Mouse (Mus musculus) lung, postnatal 14 days (tissue): ENCODE data around the gene Smchd1.
"Not testable (repeated sequence)": the region's sequence is repeated elsewhere in the genome, so short reads cannot be mapped to it uniquely, and the experiment has no call there.

Experiments
- DNase-seq: peaks from one replicate; pipeline ENCODE4 v3.0.0; 2021

Gene Smchd1

GRCm38 (mm10) chr17:71444126-71444525, 31.0 kb downstream of the Smchd1 start:
- DNase-seq, result no peak

GRCm38 (mm10) chr17:71443273-71443672, 31.9 kb downstream of the Smchd1 start:
- DNase-seq, result no peak

GRCm38 (mm10) chr17:71422502-71422901, 52.6 kb downstream of the Smchd1 start:
- DNase-seq, result not testable (repeated sequence)

GRCm38 (mm10) chr17:71419448-71419847, 55.7 kb downstream of the Smchd1 start:
- DNase-seq, result not testable (repeated sequence)

- DNase-seq, result no peak
Observed at GRCm38 (mm10) chr17:71417008-71417407, 58.1 kb downstream of the Smchd1 start.

- no peak for DNase-seq
Observed at GRCm38 (mm10) chr17:71387401-71387800, 87.7 kb downstream of the Smchd1 start.

GRCm38 (mm10) chr17:71380346-71380745, 94.8 kb downstream of the Smchd1 start:
- no peak for DNase-seq

GRCm38 (mm10) chr17:71377901-71378300, 97.2 kb downstream of the Smchd1 start:
- no peak for DNase-seq

- DNase-seq, result no peak
Observed at GRCm38 (mm10) chr17:71355526-71355925, 119.6 kb downstream of the Smchd1 start.

GRCm38 (mm10) chr17:71354205-71354604, 120.9 kb downstream of the Smchd1 start:
- no peak for DNase-seq

- DNase-seq, result no peak
Observed at GRCm38 (mm10) chr17:71348188-71348587, 127.0 kb downstream of the Smchd1 start.

GRCm38 (mm10) chr17:71342006-71342405, 133.1 kb downstream of the Smchd1 start:
- DNase-seq, result no peak

- no peak for DNase-seq
Observed at GRCm38 (mm10) chr17:71338627-71339026, 136.5 kb downstream of the Smchd1 start.

GRCm38 (mm10) chr17:71337546-71337945, 137.6 kb downstream of the Smchd1 start:
- DNase-seq, result no peak

GRCm38 (mm10) chr17:71336421-71336820, 138.7 kb downstream of the Smchd1 start:
- no peak for DNase-seq

- DNase-seq, result no peak
Observed at GRCm38 (mm10) chr17:71332298-71332697, 142.8 kb downstream of the Smchd1 start.

GRCm38 (mm10) chr17:71320731-71321130, 154.4 kb downstream of the Smchd1 start:
- not testable (repeated sequence) for DNase-seq

- DNase-seq, result no peak
Observed at GRCm38 (mm10) chr17:71319361-71319760, 155.8 kb downstream of the Smchd1 start.

GRCm38 (mm10) chr17:71317571-71317970, 157.6 kb downstream of the Smchd1 start:
- no peak for DNase-seq

GRCm38 (mm10) chr17:71314315-71314714, 160.8 kb downstream of the Smchd1 start:
- DNase-seq, result no peak

- DNase-seq, result peak; percentile 46
Observed at GRCm38 (mm10) chr17:71311340-71312171, 163.6 kb downstream of the Smchd1 start, which contains the start of gene Emilin2. TSS of gene Emilin2 (minus strand) at chr17:71311978.

GRCm38 (mm10) chr17:71310486-71311339, 164.4 kb downstream of the Smchd1 start:
- peak; percentile 20 for DNase-seq

- no peak for DNase-seq
Observed at GRCm38 (mm10) chr17:71309711-71310485, 165.2 kb downstream of the Smchd1 start.
